Mouse (Mus musculus) hindbrain, embryonic 12.5 days (tissue): Measurements from ENCODE around the gene Nfe2l2. TPM values are rescaled to one million over a fixed set of nuclear protein-coding genes. Genes with fewer than 3 reads are reported as not detected.

Experiments
- ATAC-seq: fragments of 200-750 bp; cut with Nextera tagmentation; 2 replicates; pipeline ENCODE4 v1.8.0; 2017; ENCODE audit warnings: moderate TSS enrichment; ENCODE audit not compliant: low FRiP score
- H3K27ac ChIP-seq: fragments of 300-500 bp; sonication (generic); 2 replicates; pipeline ENCODE4 v1.5.1; 2016; ENCODE audit warnings: mild to moderate bottlenecking
- H3K27me3 ChIP-seq: fragments of 300-500 bp; sonication (generic); 2 replicates; pipeline ENCODE4 v1.6.1; 2016; ENCODE audit warnings: mild to moderate bottlenecking
- H3K36me3 ChIP-seq: fragments of 300-500 bp; sonication (generic); 2 replicates; pipeline ENCODE4 v1.6.1; 2016; ENCODE audit warnings: mild to moderate bottlenecking
- H3K4me1 ChIP-seq: fragments of 300-500 bp; sonication (generic); 2 replicates; pipeline ENCODE4 v1.6.1; 2016
- H3K4me2 ChIP-seq: fragments of 300-500 bp; sonication (generic); replicated peaks from 2 replicates; pipeline ENCODE4 v1.6.1; 2016; ENCODE audit warnings: mild to moderate bottlenecking
- H3K4me3 ChIP-seq: fragments of 300-500 bp; sonication (generic); 2 replicates; pipeline ENCODE4 v1.5.1; 2016; ENCODE audit warnings: mild to moderate bottlenecking
- H3K9ac ChIP-seq: fragments of 300-500 bp; sonication (generic); 2 replicates; pipeline ENCODE4 v1.6.1; 2016; ENCODE audit warnings: mild to moderate bottlenecking, moderate library complexity
- H3K9me3 ChIP-seq: fragments of 300-500 bp; sonication (generic); replicated peaks from 2 replicates; pipeline ENCODE4 v1.6.1; 2016; ENCODE audit warnings: mild to moderate bottlenecking
- WGBS: fragments of 180-500 bp; shearing (Covaris S2); methylation state at CpG from one replicate; pipeline ENCODE4 v1.1.7; 2016; 5-methylcytosine and 5-hydroxymethylcytosine counted together
- microRNA-seq: library from miRNA; unstranded; fragments of <30 nt; microRNA quantifications from one replicate; pipeline ENCODE4, GENCODE M21; 2017
- polyA plus RNA-seq: library from polyadenylated mRNA; unstranded; fragments of >200 nt; fragmentation: Nextera tagmentation; extraction: Ambion mirVana; gene quantifications from 2 replicates; pipeline ENCODE4 v1.2.1, GENCODE M21; 2016

The Nfe2l2 gene
- polyA plus RNA-seq, 1 experiment from 2014 or later: 20.0 TPM

DNA sequence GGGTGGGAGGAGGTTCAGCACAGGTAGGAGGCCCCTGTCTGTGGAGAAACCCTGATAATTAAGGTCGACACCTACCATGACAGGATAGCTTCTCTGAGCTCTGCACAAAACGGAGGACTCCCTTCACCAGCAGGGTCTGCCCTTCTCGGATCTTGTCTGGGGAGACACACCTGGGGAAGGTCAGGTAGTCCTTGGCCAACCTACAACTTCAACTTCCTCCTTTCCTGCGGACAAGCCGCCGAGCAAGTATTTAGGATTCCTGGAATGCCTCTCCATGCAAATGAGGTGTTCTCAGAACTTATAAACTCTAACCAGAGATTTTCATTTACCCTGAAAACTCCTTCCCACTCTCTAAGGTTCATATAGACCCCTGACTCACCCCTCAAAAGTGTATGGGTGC, 71.1 kb downstream of the Nfe2l2 start:
- no peak overlapping the region for H3K27ac ChIP-seq
- no peaks in the 10 kb centered on the region for H3K27me3 ChIP-seq
- no peak overlapping the region for H3K9ac ChIP-seq
- no peaks in the 10 kb centered on the region for H3K9me3 ChIP-seq
- 73% methylated on average over 6 of the region's 6 CpGs for WGBS
- ATAC-seq: no peak
- H3K4me2 ChIP-seq: no peak overlapping the region
- no peaks in the 10 kb centered on the region for H3K36me3 ChIP-seq
- H3K4me3 ChIP-seq: no peak overlapping the region
- no peaks in the 10 kb centered on the region for H3K4me1 ChIP-seq

DNA sequence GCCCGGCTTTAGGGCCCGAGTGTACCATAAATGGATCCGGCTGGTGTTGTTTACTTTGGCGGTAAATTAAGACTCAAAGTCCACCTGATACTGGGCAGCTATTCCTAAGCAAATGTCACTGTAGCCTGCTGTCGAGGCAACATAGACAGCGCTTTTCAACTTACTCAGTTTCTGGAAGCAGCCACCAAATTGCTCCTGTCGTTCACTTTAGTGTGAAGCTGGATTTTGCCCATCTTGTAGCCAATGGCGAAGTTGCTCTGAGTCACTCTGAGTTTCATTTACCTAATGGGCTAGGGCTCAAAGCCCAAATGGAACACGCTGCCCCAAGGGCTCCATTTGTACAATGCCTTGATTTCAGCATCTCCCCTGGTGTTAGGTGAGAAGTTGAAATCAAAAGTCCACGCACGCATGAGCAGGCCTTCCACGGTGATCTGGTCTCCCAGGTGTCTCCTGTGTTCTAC, 71.7 kb downstream of the Nfe2l2 start:
- H3K36me3 ChIP-seq: no peaks in the 10 kb centered on the region
- no peak for ATAC-seq
- no peak overlapping the region for H3K4me2 ChIP-seq
- no peak overlapping the region for H3K9ac ChIP-seq
- no peak overlapping the region for H3K4me3 ChIP-seq
- no peaks in the 10 kb centered on the region for H3K9me3 ChIP-seq
- no peaks in the 10 kb centered on the region for H3K4me1 ChIP-seq
- WGBS: 91% methylated on average over 12 of the region's 12 CpGs
- H3K27ac ChIP-seq: no peak overlapping the region
- no peaks in the 10 kb centered on the region for H3K27me3 ChIP-seq

DNA sequence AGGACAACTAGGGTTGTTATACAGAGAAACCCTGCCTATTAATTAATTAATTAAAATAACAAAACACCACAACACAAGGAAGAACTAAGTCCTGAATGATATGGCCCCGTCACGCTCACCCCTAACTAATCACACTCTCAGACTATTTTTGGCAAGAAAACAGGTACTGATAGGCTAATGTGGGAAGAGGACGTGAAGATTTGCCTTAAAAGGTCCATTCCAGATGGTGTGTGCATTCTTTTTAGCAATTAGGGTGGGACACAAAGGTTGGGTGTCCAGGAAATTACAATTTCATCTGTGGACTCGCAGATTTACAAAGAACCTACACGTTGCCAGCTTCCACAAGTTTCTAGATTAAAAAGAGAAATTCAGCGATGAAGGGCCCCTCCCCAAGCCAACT, 72.4 kb downstream of the Nfe2l2 start:
- 89% methylated on average over 6 of the region's 6 CpGs for WGBS
- H3K4me3 ChIP-seq: no peak overlapping the region
- H3K9me3 ChIP-seq: no peaks in the 10 kb centered on the region
- no peaks in the 10 kb centered on the region for H3K4me1 ChIP-seq
- H3K4me2 ChIP-seq: no peak overlapping the region
- H3K9ac ChIP-seq: no peak overlapping the region
- H3K27ac ChIP-seq: no peak overlapping the region
- no peaks in the 10 kb centered on the region for H3K36me3 ChIP-seq
- no peaks in the 10 kb centered on the region for H3K27me3 ChIP-seq
- no peak for ATAC-seq

DNA sequence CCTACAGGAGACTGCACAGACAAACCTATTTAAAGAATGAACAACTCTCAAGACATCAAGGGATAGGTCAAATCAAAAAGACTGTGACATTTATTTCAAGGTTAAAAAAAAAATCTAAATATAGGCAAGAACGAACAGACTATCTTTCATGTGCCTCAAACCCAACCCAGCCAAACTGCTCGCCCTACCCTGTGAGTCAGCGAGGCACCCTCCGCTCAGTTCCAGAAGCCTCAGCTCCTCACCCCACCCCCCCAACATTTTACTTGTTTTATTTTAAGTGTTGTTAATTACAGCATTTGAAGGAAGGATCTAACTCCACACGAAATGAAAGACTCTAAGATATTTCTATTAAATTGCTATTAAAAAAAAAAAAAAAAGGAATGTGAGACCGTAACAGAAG, 73.0 kb downstream of the Nfe2l2 start:
- no peak overlapping the region for H3K4me2 ChIP-seq
- no peaks in the 10 kb centered on the region for H3K27me3 ChIP-seq
- H3K9ac ChIP-seq: no peak overlapping the region
- H3K36me3 ChIP-seq: no peaks in the 10 kb centered on the region
- H3K9me3 ChIP-seq: no peaks in the 10 kb centered on the region
- no peak overlapping the region for H3K4me3 ChIP-seq
- H3K27ac ChIP-seq: no peak overlapping the region
- H3K4me1 ChIP-seq: no peaks in the 10 kb centered on the region
- WGBS: 88% methylated on average over 6 of the region's 6 CpGs
- no peak for ATAC-seq

DNA sequence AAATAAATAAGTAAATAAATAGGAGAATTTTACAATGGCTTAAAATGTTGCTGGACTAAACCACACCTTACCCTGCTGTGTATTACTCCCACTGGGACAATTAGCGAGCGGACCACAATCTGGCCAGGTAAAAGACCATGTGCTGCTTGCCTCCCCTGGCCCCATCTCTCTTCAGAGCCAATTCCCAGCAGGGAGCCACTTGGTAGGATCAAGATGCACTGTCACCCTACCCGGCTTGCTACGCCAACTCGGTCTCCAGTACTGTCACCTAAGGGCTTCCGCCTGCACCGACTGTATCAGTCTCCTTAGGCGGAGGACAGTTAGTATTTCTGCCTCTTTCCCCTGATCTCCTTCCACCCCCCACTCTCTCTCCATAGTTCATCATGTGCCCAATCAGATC, 76.0 kb downstream of the Nfe2l2 start:
- WGBS: 95% methylated on average over 8 of the region's 8 CpGs
- no peak for ATAC-seq
- Histone ChIP-seq H3K4me3 (no peak overlapping the region), H3K4me1 (no peaks in the 10 kb centered on the region), H3K9ac (no peak overlapping the region), H3K9me3 (no peaks in the 10 kb centered on the region), H3K4me2 (no peak overlapping the region), H3K36me3 (no peaks in the 10 kb centered on the region), H3K27me3 (no peaks in the 10 kb centered on the region), H3K27ac (no peak overlapping the region)

DNA sequence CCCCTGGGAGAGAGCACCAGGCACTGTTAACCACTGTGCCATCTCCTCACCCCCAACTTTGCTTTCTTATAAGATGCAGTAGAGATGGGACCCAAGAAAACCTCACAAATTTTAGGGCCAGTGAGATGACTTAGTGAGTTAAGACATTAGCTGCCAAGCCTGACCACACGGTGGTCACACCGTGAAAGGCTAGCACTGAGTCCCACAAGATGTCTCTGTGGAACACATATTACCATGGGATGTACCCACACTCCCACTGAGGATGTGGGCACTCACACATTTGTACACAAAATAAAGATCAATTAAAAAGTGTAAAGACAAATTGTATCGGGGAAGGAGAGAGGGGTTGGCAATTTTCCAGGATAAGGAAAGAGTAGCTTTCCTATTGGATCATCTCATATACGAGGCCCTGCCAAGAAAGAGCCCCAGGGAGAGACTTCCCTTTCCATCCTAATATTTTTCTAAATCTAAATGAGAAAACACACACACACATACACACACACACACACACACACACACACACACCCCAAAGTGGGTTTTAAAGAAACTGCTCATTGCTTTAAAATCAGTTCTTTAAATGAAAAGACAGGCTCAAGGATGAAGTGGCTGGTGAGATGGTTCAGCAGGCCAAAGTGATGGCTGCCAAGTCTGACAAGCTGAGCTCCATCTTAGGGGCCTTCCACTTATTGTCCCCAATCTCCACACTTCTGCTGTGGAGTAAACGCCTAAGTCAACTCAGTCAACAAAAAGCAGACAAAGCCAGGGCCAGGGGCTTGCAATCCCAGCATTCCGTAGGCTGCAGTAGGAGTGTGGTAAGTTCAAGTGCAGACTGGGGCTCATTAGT, 77.6 kb downstream of the Nfe2l2 start:
- 77% methylated on average over 6 of the region's 6 CpGs for WGBS

More for the DNA sequence above, 77.6 kb downstream of the Nfe2l2 start:
- H3K36me3 ChIP-seq: no peaks in the 10 kb centered on the region
- ATAC-seq: no peak
- H3K27ac ChIP-seq: no peak overlapping the region
- H3K9me3 ChIP-seq: no peaks in the 10 kb centered on the region
- no peaks in the 10 kb centered on the region for H3K27me3 ChIP-seq
- H3K4me1 ChIP-seq: no peaks in the 10 kb centered on the region
- no peak overlapping the region for H3K9ac ChIP-seq
- H3K4me3 ChIP-seq: no peak overlapping the region
- no peak overlapping the region for H3K4me2 ChIP-seq

Small RNA genes lying within 50 kb of the gene (microRNA-seq; reads per million reads assigned to microRNA genes)
- gene Gm24574: not detected

Other genes with a start within 250 kb of the Nfe2l2 start
- 352 and 360 TPM in 2 replicates for gene Hnrnpa3, start 45.4 kb downstream of the Nfe2l2 start, polyA plus RNA-seq
- 49.7 and 51.8 TPM in 2 replicates for gene Agps, start 127.5 kb upstream of the Nfe2l2 start, polyA plus RNA-seq
- 14.4 and 15.3 TPM in 2 replicates for gene Ttc30b, start 233.9 kb upstream of the Nfe2l2 start, polyA plus RNA-seq